Mouse (Mus musculus) hindbrain, embryonic 11.5 days (tissue): ENCODE results near the gene Neurog2. TPM values are rescaled to one million over a fixed set of nuclear protein-coding genes. Genes with fewer than 3 reads are reported as not detected.

Experiments
- ATAC-seq: fragments of 200-750 bp; cut with Nextera tagmentation; 2 replicates; pipeline ENCODE4 v1.8.0; 2017; ENCODE audit warnings: mild to moderate bottlenecking, moderate TSS enrichment, moderate library complexity; ENCODE audit not compliant: low FRiP score
- DNase-seq: peaks from one replicate; pipeline ENCODE4 v3.0.0-alpha.2; 2015; ENCODE audit warnings: low spot score
- H3K27ac ChIP-seq: fragments of 300-500 bp; sonication (generic); 2 replicates; pipeline ENCODE4 v1.5.1; 2014; ENCODE audit warnings: mild to moderate bottlenecking, low read depth, low read length
- H3K27me3 ChIP-seq: fragments of 300-500 bp; sonication (generic); 2 replicates; pipeline ENCODE4 v1.6.1; 2014; ENCODE audit warnings: mild to moderate bottlenecking, low read length, moderate library complexity, mixed read lengths; ENCODE audit not compliant: control insufficient read depth, insufficient read depth
- H3K36me3 ChIP-seq: fragments of 300-500 bp; sonication (generic); 2 replicates; pipeline ENCODE4 v1.6.1; 2014; ENCODE audit warnings: mild to moderate bottlenecking, low read length, moderate library complexity, mixed read lengths; ENCODE audit not compliant: control insufficient read depth, insufficient read depth
- H3K4me1 ChIP-seq: fragments of 300-500 bp; sonication (generic); replicated peaks from 2 replicates; pipeline ENCODE4 v1.6.1; 2014; ENCODE audit warnings: low read length, mixed read lengths; ENCODE audit not compliant: control insufficient read depth, insufficient read depth
- H3K4me2 ChIP-seq: fragments of 300-500 bp; sonication (generic); replicated peaks from 2 replicates; pipeline ENCODE4 v1.6.1; 2014; ENCODE audit warnings: mild to moderate bottlenecking, low read depth, low read length
- H3K4me3 ChIP-seq: fragments of 300-500 bp; sonication (generic); 2 replicates; pipeline ENCODE4 v1.5.1; 2014; ENCODE audit warnings: low read depth, low read length
- H3K9ac ChIP-seq: fragments of 300-500 bp; sonication (generic); 2 replicates; pipeline ENCODE4 v1.6.1; 2014; ENCODE audit warnings: low read depth, low read length
- H3K9me3 ChIP-seq: fragments of 300-500 bp; sonication (generic); 2 replicates; pipeline ENCODE4 v1.6.1; 2016; ENCODE audit warnings: low read length; ENCODE audit not compliant: control insufficient read depth
- whole genome bisulfite sequencing: fragments of 180-500 bp; shearing (Covaris S2); extraction: QIAGEN DNeasy Blood & Tissue Kit; methylation state at CpG from one replicate; pipeline ENCODE4 v1.1.7; 2014; 5-methylcytosine and 5-hydroxymethylcytosine counted together
- polyA plus RNA-seq: library from polyadenylated mRNA; unstranded; fragments of >200 nt; fragmentation: Nextera tagmentation; extraction: Ambion mirVana; gene quantifications from 2 replicates; pipeline ENCODE4 v1.2.1, GENCODE M21; 2014

The Neurog2 gene
- polyA plus RNA-seq, 1 experiment from 2014 or later, result 45.1 TPM

DNA sequence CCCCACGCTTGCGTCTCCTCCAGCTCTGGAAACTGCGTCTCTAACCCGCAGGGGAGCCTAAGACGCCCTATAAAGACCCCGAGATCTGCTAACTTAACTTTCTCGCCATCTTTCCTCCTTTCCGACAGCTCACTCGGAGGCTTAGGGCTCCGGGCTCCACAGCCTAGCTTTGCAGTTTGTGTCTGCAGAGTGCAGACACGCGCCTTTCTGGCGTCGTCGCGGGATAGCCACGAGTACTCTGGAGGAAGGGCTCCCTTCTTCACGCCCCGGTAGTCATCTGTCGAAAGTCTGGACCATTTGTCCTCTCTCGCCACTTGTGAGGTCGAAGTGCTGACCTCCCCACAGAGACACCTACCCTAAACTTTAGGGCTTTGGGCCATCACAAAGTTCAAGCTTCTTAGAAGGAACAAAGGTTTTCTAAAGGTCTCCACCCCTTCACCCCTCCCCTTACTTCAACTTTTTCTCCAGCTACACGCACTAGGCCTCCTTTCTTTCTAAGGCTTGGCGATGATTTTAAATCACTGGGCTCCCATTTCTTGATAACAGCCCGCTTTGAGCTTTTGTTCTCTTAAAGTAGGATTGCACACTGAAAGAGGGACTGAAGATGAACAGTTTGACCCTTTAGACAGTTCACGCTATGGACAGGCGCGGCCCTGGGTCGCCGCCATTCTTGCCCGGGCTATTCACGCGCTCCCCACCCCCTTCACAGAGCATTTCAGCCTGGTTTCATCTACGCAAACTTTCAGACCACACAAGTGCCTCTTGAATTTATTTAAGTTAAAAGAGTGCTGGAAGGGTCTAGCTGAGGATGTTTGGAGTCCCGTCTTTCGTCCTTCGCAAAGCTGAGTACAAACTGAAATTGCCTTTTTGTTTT, 4.4 kb upstream of the Neurog2 start:
- Histone ChIP-seq H3K9ac (no peak overlapping the region), H3K4me3 (no peak overlapping the region)

DNA sequence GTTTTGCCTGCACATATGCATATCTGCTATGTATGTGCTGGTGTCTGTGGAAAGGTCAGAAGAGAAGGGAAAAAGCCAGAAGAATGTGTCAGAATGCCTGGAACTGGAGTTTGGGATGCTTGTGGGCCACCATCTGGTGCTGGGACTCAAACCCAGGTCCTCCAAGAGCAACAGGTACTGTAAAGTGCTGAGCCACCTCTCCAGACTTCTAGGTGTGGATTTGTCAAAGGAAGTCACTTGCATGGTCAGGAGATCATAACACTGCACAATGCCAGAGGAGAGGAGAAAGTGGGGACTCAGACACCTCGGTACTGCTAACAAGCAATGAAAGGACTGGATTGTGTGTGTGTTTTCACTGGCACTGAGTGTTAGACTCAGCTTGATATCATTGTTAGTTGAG, 2.7 kb upstream of the Neurog2 start:
- H3K4me2 ChIP-seq, result no peak overlapping the region
- H3K36me3 ChIP-seq, result no peaks in the 10 kb centered on the region
- WGBS, result 0% methylated on average over 1 of the region's 1 CpGs
- no peak overlapping the region for H3K9ac ChIP-seq
- ATAC-seq, result no peak
- H3K27me3 ChIP-seq, result peaks cover 57% of the 10 kb centered on the region
- no peak overlapping the region for H3K27ac ChIP-seq
- no peak overlapping the region for H3K4me3 ChIP-seq
- H3K4me1 ChIP-seq, result peaks cover 7% of the 10 kb centered on the region
- peak; percentile 41 for DNase-seq
- no peaks in the 10 kb centered on the region for H3K9me3 ChIP-seq

More for the DNA sequence above, 4.4 kb upstream of the Neurog2 start:
- peak; percentile 68 for DNase-seq
- H3K27ac ChIP-seq, result peak overlapping the region; percentile 1; the same call in 1 of the 2 replicates
- H3K27me3 ChIP-seq, result peaks cover 44% of the 10 kb centered on the region
- under 1% methylated on average over 37 of the region's 37 CpGs for WGBS
- peak overlapping the region; percentile 24; the same call in 1 of the 2 replicates for H3K4me2 ChIP-seq
- H3K36me3 ChIP-seq, result no peaks in the 10 kb centered on the region
- peaks cover 7% of the 10 kb centered on the region for H3K4me1 ChIP-seq
- no peaks in the 10 kb centered on the region for H3K9me3 ChIP-seq
- ATAC-seq, result no peak

DNA sequence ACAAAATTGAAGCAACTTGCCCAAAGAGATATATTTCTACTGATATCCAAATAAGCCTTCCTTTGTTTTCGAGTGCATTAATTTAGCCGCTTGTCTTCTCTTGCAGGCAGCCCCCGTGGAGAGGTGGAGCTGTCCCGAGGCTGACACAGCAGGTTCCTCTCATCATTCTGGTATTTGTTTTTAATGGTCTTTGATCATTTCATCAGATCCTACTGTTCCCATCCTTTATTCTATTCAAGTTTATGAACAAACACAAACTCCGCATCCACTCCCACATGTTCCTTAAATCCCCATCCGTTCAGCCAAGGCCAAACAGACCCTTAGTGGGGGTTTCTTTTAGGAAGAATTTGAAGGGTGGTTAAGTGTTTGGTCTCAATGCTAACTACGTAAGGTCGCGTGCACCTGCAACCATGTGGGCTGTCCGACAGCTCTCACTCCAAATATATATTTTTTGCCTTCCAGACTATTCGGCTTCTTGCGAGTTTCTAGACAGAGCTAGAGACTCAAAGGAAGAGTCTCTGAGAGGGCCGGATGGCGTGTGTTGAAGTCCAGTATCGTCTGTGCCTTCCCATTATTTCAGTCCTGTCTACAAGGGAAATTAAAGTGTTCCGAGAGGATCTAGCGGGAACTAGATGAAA, 2.1 kb upstream of the Neurog2 start:
- under 1% methylated on average over 17 of the region's 17 CpGs for WGBS
- Histone ChIP-seq H3K4me3 (no peak overlapping the region), H3K27ac (no peak overlapping the region), H3K9ac (no peak overlapping the region), H3K4me2 (no peak overlapping the region), H3K9me3 (no peaks in the 10 kb centered on the region), H3K4me1 (peaks cover 7% of the 10 kb centered on the region), H3K36me3 (no peaks in the 10 kb centered on the region), H3K27me3 (peaks cover 52% of the 10 kb centered on the region)
- ATAC-seq, result no peak
- peak; percentile 55 for DNase-seq

DNA sequence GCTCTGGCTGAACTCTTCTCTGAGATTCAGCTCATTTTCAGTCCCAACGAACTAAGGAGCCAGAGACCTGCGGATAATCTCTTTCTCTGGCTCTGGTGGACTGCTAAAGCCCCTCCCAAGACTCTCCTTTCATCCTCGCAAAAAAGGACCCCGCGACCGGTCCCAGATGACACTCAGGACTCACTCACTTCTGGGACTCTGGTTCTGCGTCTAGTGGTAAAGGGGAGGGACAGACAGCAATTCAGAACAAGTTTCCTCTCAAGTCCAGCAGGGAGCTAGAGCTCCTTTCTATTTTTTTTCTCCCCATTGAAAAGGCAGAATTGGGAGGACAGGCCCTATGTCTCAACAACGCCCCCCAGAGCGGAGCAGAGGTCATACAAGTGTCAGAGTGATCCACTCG, 1.4 kb upstream of the Neurog2 start:
- H3K4me3 ChIP-seq, result no peak overlapping the region
- WGBS, result 1% methylated on average over 10 of the region's 10 CpGs
- no peak for ATAC-seq
- peak overlapping the region; percentile 53 for H3K4me2 ChIP-seq
- 0 out of 2 replicates have a peak overlapping the region, but pooled peaks have one; percentile 12 for H3K27ac ChIP-seq
- H3K4me1 ChIP-seq, result peaks cover 7% of the 10 kb centered on the region
- no peak overlapping the region for H3K9ac ChIP-seq
- peak; percentile 54 for DNase-seq
- H3K9me3 ChIP-seq, result no peaks in the 10 kb centered on the region
- H3K36me3 ChIP-seq, result no peaks in the 10 kb centered on the region
- H3K27me3 ChIP-seq, result peaks cover 51% of the 10 kb centered on the region

DNA sequence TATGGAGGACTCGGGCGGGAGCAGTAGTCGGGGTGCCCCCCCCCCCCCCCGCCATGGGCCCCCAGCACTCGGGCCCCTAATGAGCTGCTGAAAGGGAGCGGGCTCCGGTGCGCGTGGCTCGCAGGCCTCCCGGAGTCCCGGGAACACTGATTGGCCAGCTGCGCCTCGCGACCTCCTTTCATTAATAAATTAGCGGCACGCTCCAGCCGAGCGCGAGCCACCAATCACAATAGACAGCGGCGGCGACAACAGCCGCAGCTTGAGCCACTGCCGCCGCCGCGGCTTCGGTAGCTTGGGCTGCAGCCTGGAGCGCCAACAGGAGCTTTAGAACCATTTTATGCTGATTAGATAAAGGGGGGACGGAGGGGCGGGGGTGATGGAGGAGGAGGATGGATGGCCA, 404 bp upstream of the Neurog2 start:
- DNase-seq (peak; percentile 89), ATAC-seq (peak; percentile 85)
- H3K36me3 ChIP-seq, result no peaks in the 10 kb centered on the region
- H3K4me1 ChIP-seq, result peaks cover 4% of the 10 kb centered on the region
- H3K27me3 ChIP-seq, result peaks cover 52% of the 10 kb centered on the region
- peak overlapping the region; percentile 4; the same call in 1 of the 2 replicates for H3K9ac ChIP-seq
- H3K9me3 ChIP-seq, result no peaks in the 10 kb centered on the region
- WGBS, result under 1% methylated on average over 25 of the region's 32 CpGs
- H3K4me2 ChIP-seq, result peak overlapping the region; percentile 53
- peak overlapping the region; percentile 93; the same call in 1 of the 2 replicates for H3K27ac ChIP-seq
- H3K4me3 ChIP-seq, result peak overlapping the region; percentile 62

DNA sequence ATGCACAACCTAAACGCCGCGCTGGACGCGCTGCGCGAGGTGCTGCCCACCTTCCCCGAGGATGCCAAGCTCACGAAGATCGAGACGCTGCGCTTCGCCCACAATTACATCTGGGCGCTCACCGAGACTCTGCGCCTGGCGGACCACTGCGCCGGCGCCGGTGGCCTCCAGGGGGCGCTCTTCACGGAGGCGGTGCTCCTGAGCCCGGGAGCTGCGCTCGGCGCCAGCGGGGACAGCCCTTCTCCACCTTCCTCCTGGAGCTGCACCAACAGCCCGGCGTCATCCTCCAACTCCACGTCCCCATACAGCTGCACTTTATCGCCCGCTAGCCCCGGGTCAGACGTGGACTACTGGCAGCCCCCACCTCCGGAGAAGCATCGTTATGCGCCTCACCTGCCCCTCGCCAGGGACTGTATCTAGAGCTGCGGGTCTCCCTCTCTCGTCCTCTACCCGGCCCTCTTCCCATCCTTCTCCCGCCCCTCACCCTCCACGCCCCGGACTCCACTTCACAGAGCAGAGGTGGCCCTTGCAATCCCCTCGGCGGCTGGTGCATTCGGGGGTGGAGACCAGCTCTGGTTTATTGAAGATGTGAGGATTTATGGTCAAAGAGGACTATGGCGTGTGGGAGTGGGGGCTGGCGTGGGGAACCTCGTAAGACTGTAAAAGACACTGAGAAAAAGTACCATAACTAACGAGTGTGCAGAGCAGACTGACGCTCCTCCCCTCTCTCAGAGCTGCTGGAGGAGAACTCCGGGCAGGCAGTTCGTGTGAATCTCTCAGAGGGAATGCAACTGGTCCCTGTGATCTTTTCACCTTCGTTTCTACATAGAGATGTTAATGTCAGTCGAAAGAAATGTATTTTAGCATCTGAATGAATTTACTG, 1.4 kb downstream of the Neurog2 start:
- DNase-seq (peak; percentile 94), ATAC-seq (peak; percentile 60)
- H3K27ac ChIP-seq, result peak overlapping the region; percentile 93
- no peaks in the 10 kb centered on the region for H3K9me3 ChIP-seq
- peaks cover under 1% of the 10 kb centered on the region; the same call in 1 of the 2 replicates for H3K4me1 ChIP-seq
- WGBS, result under 1% methylated on average over 55 of the region's 58 CpGs
- peak overlapping the region; percentile 53 for H3K4me2 ChIP-seq
- peak overlapping the region; percentile 62 for H3K4me3 ChIP-seq
- no peaks in the 10 kb centered on the region for H3K36me3 ChIP-seq
- peaks cover 53% of the 10 kb centered on the region for H3K27me3 ChIP-seq
- peak overlapping the region; percentile 66 for H3K9ac ChIP-seq

DNA sequence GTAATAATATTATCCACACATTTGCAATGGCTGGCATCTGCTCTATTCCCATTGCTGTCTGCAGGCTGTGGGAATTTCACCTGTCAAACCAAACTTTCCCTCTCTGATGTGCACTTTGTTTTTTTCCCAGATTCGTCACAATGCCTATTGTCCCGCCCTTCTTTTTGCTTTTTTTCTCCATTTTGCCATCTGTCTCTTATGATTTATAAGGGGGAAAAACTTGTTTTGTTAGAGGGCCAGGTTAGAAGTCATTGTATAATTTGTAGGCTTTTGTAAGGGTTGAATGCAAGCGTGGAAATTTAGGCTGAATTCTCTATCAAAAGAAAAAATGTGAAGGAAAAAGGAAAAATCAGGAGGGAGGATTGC, 2.0 kb downstream of the Neurog2 start:
- H3K9ac ChIP-seq, result no peak overlapping the region
- peak overlapping the region; percentile 53 for H3K4me2 ChIP-seq
- no peak overlapping the region for H3K27ac ChIP-seq
- no peak for DNase-seq
- H3K9me3 ChIP-seq, result no peaks in the 10 kb centered on the region
- WGBS, result under 1% methylated on average over 3 of the region's 3 CpGs
- peaks cover 4% of the 10 kb centered on the region for H3K4me1 ChIP-seq
- H3K27me3 ChIP-seq, result peaks cover 54% of the 10 kb centered on the region
- peak overlapping the region; percentile 62 for H3K4me3 ChIP-seq
- no peaks in the 10 kb centered on the region for H3K36me3 ChIP-seq
- no peak for ATAC-seq
